Mouse (Mus musculus): ENCODE data around the gene Col5a2. TPM values are rescaled to one million over a fixed set of nuclear protein-coding genes. Genes with fewer than 3 reads are reported as not detected.

Col5a2 gene
- polyA plus RNA-seq, 1 experiment from 2014 or later: 44.7 TPM

DNA sequence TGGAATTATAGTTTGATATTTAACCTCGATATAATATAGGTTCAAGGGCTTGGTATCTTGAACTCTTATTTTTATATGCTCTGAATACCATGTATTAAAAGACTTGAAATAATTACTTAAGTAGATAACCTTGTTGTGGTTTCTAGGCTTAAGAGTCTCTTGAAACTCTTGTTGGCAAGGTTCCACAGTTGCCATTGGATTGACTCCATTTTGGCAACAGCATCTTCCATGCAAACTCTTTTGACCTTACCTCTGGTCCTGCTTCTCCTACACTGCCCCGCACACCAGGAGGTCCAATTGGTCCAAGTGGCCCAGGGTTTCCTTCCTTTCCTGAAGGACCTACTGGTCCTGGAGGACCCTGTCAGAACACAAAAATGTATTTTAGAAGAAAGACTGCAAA is 121.2 kb downstream of the Col5a2 start:
- Histone ChIP-seq H3K4me1 (ENCODE audit: control insufficient read depth, insufficient read depth, low read length) (no peaks in the 10 kb centered on the region), H3K36me3 (ENCODE audit: control insufficient read depth, insufficient read depth) (no peaks in the 10 kb centered on the region), H3K27ac (ENCODE audit: low read length) (no peak overlapping the region), H3K27me3 (ENCODE audit: control insufficient read depth, insufficient read depth, low read length) (no peaks in the 10 kb centered on the region), H3K4me3 (ENCODE audit: low read length) (no peak overlapping the region), H3K4me2 (ENCODE audit: low read depth, low read length) (no peak overlapping the region), H3K9me3 (replicated peaks; ENCODE audit: control insufficient read depth, low read length) (no peaks in the 10 kb centered on the region), H3K9ac (ENCODE audit: low read length) (no peak overlapping the region)
- no peak for ATAC-seq (replicated peaks; ENCODE audit: extremely low read depth, insufficient read depth, low FRiP score)
- WGBS: 66% methylated on average over 2 of the region's 2 CpGs

DNA sequence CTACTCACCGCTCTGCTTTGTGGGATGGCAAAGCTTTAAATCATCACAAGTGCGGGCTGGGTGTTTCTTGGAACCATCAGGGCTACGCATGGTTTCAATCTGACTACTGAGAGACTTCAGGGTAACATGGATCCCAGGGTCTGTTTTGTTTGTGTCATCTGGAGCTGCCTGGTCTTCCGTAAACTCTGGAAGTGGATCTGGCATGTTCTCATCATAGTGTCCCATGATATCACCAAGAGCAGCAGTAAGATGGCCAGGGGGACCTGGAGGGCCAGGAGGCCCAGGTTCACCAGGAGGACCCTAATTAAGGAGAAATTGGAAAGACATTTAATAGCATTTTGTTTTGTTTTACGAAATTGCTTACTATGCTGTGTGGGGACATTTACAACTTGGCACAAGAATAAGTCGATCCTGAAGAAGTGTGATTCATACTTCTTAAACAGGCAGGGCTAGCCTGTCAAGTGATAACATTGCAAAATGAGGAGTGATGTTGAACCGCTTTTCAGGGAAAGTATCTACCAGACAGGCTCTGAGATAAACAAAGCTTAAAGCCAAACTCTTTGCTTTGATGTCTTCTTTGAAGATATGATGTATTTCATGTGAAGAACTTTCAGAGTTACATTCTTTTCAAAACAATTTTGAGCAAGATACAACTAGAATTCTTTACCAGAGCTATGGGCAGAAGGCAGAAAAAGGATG is 122.9 kb downstream of the Col5a2 start:
- Histone ChIP-seq H3K36me3 (ENCODE audit: control insufficient read depth, insufficient read depth) (0 out of 2 replicates have a peak, but pooled peaks cover 2% of the 10 kb centered on the region), H3K27me3 (ENCODE audit: control insufficient read depth, insufficient read depth, low read length) (no peaks in the 10 kb centered on the region), H3K9me3 (replicated peaks; ENCODE audit: control insufficient read depth, low read length) (no peaks in the 10 kb centered on the region), H3K4me3 (ENCODE audit: low read length) (no peak overlapping the region), H3K4me2 (ENCODE audit: low read depth, low read length) (no peak overlapping the region), H3K27ac (ENCODE audit: low read length) (no peak overlapping the region), H3K4me1 (ENCODE audit: control insufficient read depth, insufficient read depth, low read length) (no peaks in the 10 kb centered on the region), H3K9ac (ENCODE audit: low read length) (no peak overlapping the region)
- 61% methylated on average over 7 of the region's 7 CpGs for WGBS
- ATAC-seq (replicated peaks; ENCODE audit: extremely low read depth, insufficient read depth, low FRiP score): no peak; the same call in 1 of the 2 replicates

DNA sequence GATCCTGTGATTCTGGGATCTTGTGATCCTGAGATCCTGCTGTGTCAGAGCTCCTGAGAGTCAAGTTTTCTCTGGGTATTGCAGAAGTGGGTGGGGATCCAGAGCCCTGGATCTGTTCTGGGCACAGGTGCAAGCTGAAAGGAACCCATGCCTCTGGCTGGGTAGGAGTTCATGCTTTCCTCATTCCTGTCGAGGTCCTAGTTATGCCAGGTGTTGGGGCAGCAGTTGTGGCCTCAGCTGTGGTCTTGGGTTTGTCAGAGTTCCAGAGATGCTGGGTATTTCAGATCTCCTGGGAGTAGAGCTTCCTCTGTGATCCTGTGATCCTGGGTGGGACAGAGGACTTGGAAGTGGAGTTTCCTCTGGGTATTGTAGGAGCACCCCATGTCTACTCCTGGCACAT is 137.7 kb downstream of the Col5a2 start:
- no peak overlapping the region for H3K4me3 ChIP-seq (ENCODE audit: low read length)
- ATAC-seq (replicated peaks; ENCODE audit: extremely low read depth, insufficient read depth, low FRiP score): no peak
- H3K27me3 ChIP-seq (ENCODE audit: control insufficient read depth, insufficient read depth, low read length): no peaks in the 10 kb centered on the region
- H3K27ac ChIP-seq (ENCODE audit: low read length): no peak overlapping the region
- no peaks in the 10 kb centered on the region for H3K9me3 ChIP-seq (replicated peaks; ENCODE audit: control insufficient read depth, low read length)
- H3K4me1 ChIP-seq (ENCODE audit: control insufficient read depth, insufficient read depth, low read length): no peaks in the 10 kb centered on the region
- H3K36me3 ChIP-seq (ENCODE audit: control insufficient read depth, insufficient read depth): peaks cover 7% of the 10 kb centered on the region; the same call in 1 of the 2 replicates
- H3K9ac ChIP-seq (ENCODE audit: low read length): no peak overlapping the region
- 59% methylated on average over 1 of the region's 1 CpGs for WGBS
- no peak overlapping the region for H3K4me2 ChIP-seq (ENCODE audit: low read depth, low read length)

GRCm38 (mm10) chr1:45363274-45363673 is 139.8 kb downstream of the Col5a2 start:
- no peaks in the 10 kb centered on the region for H3K4me1 ChIP-seq (ENCODE audit: control insufficient read depth, insufficient read depth, low read length)
- H3K27me3 ChIP-seq (ENCODE audit: control insufficient read depth, insufficient read depth, low read length): no peaks in the 10 kb centered on the region
- no peaks in the 10 kb centered on the region for H3K9me3 ChIP-seq (replicated peaks; ENCODE audit: control insufficient read depth, low read length)
- no peak overlapping the region for H3K4me3 ChIP-seq (ENCODE audit: low read length)
- H3K4me2 ChIP-seq (ENCODE audit: low read depth, low read length): no peak overlapping the region
- WGBS: 93% methylated on average over 2 of the region's 2 CpGs
- H3K9ac ChIP-seq (ENCODE audit: low read length): no peak overlapping the region
- no peak for ATAC-seq (replicated peaks; ENCODE audit: extremely low read depth, insufficient read depth, low FRiP score)
- peaks cover 7% of the 10 kb centered on the region; the same call in 1 of the 2 replicates for H3K36me3 ChIP-seq (ENCODE audit: control insufficient read depth, insufficient read depth)
- no peak overlapping the region for H3K27ac ChIP-seq (ENCODE audit: low read length)

DNA sequence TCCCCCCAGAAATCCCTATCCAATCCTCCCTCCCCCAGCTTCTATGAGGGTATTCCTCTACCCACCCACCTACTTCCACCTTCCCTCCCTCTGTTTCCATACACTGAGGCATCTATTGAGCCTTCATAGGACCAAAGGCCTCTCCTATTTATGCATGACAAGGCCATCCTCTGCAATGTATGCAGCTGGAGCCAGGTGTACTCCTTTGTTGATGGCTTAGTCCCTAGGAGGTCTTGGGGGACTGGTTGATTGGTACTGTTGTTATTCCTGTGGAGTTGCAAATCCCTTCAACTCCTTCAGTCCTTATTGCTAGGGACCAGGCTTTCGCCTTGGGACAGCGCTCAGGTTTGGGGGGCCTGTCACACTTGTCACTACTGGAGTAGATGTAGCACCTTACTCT is 143.4 kb downstream of the Col5a2 start:
- no peaks in the 10 kb centered on the region for H3K36me3 ChIP-seq (ENCODE audit: control insufficient read depth, insufficient read depth)
- whole genome bisulfite sequencing: 88% methylated on average over 2 of the region's 2 CpGs
- H3K4me2 ChIP-seq (ENCODE audit: low read depth, low read length): no peak overlapping the region
- H3K9me3 ChIP-seq (replicated peaks; ENCODE audit: control insufficient read depth, low read length): no peaks in the 10 kb centered on the region
- no peak overlapping the region for H3K9ac ChIP-seq (ENCODE audit: low read length)
- no peak overlapping the region for H3K4me3 ChIP-seq (ENCODE audit: low read length)
- no peaks in the 10 kb centered on the region for H3K4me1 ChIP-seq (ENCODE audit: control insufficient read depth, insufficient read depth, low read length)
- no peak overlapping the region for H3K27ac ChIP-seq (ENCODE audit: low read length)
- no peak for ATAC-seq (replicated peaks; ENCODE audit: extremely low read depth, insufficient read depth, low FRiP score)
- H3K27me3 ChIP-seq (ENCODE audit: control insufficient read depth, insufficient read depth, low read length): no peaks in the 10 kb centered on the region

DNA sequence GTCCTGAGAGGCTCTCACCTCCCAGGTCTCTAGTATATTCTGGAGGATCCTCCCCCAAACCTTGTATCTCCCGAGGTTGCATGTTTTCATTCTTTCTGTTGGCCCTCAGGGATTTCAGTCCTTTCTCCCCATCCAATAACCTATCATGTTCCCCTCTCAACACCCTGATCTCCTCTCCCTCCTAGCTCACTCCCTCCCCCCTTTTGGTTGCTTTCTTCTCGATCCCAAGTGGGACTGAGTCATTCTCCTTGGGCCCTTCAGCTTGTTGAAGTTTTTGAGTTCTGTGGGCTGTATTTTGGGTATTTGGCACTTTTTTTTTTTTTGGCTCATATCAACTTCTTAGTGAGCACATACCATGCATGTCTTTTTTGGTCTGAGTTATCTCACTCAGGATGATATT is 143.9 kb downstream of the Col5a2 start:
- no peaks in the 10 kb centered on the region for H3K9me3 ChIP-seq (replicated peaks; ENCODE audit: control insufficient read depth, low read length)
- ATAC-seq (replicated peaks; ENCODE audit: extremely low read depth, insufficient read depth, low FRiP score): no peak

DNA sequence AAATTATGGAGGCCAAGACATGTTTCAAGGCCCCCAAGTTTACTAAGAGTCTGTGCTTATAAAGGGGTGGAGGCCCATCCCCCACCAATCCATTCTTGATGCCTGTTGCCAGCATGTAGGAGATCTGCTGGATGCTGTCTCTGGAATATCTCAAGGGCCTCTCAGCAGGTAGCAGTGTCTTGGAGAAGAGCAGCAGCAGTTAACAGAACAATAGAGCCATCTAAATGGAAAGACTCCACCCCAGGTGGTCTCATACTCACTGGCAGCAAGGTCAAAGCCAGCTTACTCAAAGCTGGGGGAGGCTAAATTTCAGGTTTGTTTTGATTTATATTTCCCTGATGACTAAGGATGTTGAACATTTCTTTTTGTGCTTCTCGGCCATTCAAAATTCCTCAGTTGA is 145.1 kb downstream of the Col5a2 start:
- WGBS: 77% methylated on average over 1 of the region's 1 CpGs
- Histone ChIP-seq H3K36me3 (ENCODE audit: control insufficient read depth, insufficient read depth) (no peaks in the 10 kb centered on the region), H3K27me3 (ENCODE audit: control insufficient read depth, insufficient read depth, low read length) (no peaks in the 10 kb centered on the region), H3K9ac (ENCODE audit: low read length) (no peak overlapping the region), H3K27ac (ENCODE audit: low read length) (no peak overlapping the region), H3K4me1 (ENCODE audit: control insufficient read depth, insufficient read depth, low read length) (no peaks in the 10 kb centered on the region), H3K4me2 (ENCODE audit: low read depth, low read length) (no peak overlapping the region), H3K9me3 (replicated peaks; ENCODE audit: control insufficient read depth, low read length) (no peaks in the 10 kb centered on the region), H3K4me3 (ENCODE audit: low read length) (no peak overlapping the region)
- ATAC-seq (replicated peaks; ENCODE audit: extremely low read depth, insufficient read depth, low FRiP score): no peak

More for the DNA sequence above, 143.9 kb downstream of the Col5a2 start:
- no peak overlapping the region for H3K4me2 ChIP-seq (ENCODE audit: low read depth, low read length)
- WGBS: 48% methylated on average over 2 of the region's 2 CpGs
- H3K27me3 ChIP-seq (ENCODE audit: control insufficient read depth, insufficient read depth, low read length): no peaks in the 10 kb centered on the region
- H3K4me3 ChIP-seq (ENCODE audit: low read length): no peak overlapping the region
- no peaks in the 10 kb centered on the region for H3K4me1 ChIP-seq (ENCODE audit: control insufficient read depth, insufficient read depth, low read length)
- no peaks in the 10 kb centered on the region for H3K36me3 ChIP-seq (ENCODE audit: control insufficient read depth, insufficient read depth)
- H3K27ac ChIP-seq (ENCODE audit: low read length): no peak overlapping the region
- H3K9ac ChIP-seq (ENCODE audit: low read length): no peak overlapping the region

GRCm38 (mm10) chr1:45355944-45356343 is 147.1 kb downstream of the Col5a2 start:
- Histone ChIP-seq H3K36me3 (ENCODE audit: control insufficient read depth, insufficient read depth) (no peaks in the 10 kb centered on the region), H3K9me3 (replicated peaks; ENCODE audit: control insufficient read depth, low read length) (no peaks in the 10 kb centered on the region), H3K27ac (ENCODE audit: low read length) (no peak overlapping the region), H3K9ac (ENCODE audit: low read length) (no peak overlapping the region), H3K4me2 (ENCODE audit: low read depth, low read length) (no peak overlapping the region), H3K4me1 (ENCODE audit: control insufficient read depth, insufficient read depth, low read length) (no peaks in the 10 kb centered on the region), H3K4me3 (ENCODE audit: low read length) (no peak overlapping the region), H3K27me3 (ENCODE audit: control insufficient read depth, insufficient read depth, low read length) (no peaks in the 10 kb centered on the region)
- no peak for ATAC-seq (replicated peaks; ENCODE audit: extremely low read depth, insufficient read depth, low FRiP score)
- WGBS: 71% methylated on average over 4 of the region's 4 CpGs

DNA sequence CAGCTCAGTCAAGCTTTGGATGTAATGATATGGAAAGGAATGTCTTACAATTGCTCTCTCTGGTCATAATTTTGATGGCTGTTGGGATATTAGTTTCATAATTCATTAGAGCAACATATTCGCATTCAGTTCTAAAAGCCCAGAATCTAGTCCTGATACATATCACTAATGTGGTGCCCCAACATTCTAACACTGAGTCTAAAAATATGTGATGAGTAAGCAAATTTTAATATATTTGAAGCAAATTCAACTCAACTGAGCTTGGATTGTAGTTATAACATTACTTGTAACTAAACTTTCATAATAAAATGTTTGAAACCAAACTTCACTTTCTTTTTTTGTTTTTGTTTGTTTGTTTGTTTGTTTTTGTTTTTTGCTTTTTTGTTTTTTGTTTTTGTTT is 173.9 kb downstream of the Col5a2 start:
- H3K36me3 ChIP-seq (ENCODE audit: control insufficient read depth, insufficient read depth): no peaks in the 10 kb centered on the region
- no peaks in the 10 kb centered on the region for H3K27me3 ChIP-seq (ENCODE audit: control insufficient read depth, insufficient read depth, low read length)
- no peak for ATAC-seq (replicated peaks; ENCODE audit: extremely low read depth, insufficient read depth, low FRiP score)
- no peak overlapping the region for H3K9ac ChIP-seq (ENCODE audit: low read length)
- H3K9me3 ChIP-seq (replicated peaks; ENCODE audit: control insufficient read depth, low read length): no peaks in the 10 kb centered on the region
- H3K27ac ChIP-seq (ENCODE audit: low read length): no peak overlapping the region
- H3K4me2 ChIP-seq (ENCODE audit: low read depth, low read length): no peak overlapping the region
- no peaks in the 10 kb centered on the region for H3K4me1 ChIP-seq (ENCODE audit: control insufficient read depth, insufficient read depth, low read length)
- no peak overlapping the region for H3K4me3 ChIP-seq (ENCODE audit: low read length)
- WGBS: 85% methylated on average over 1 of the region's 1 CpGs
